Mouse (Mus musculus) mature B cell (primary cell): Measurements from ENCODE around the gene Zfp612.
"Not testable (repeated sequence)": the region's sequence is repeated elsewhere in the genome, so short reads cannot be mapped to it uniquely, and the experiment has no call there.

Experiments used
- in situ Hi-C: fragments of 300-500 bp; cut with MboI; formaldehyde crosslinking; loops from 2 replicates; pipeline ENCODE4 v1.14.3; 2019

Zfp612 gene

DNA sequence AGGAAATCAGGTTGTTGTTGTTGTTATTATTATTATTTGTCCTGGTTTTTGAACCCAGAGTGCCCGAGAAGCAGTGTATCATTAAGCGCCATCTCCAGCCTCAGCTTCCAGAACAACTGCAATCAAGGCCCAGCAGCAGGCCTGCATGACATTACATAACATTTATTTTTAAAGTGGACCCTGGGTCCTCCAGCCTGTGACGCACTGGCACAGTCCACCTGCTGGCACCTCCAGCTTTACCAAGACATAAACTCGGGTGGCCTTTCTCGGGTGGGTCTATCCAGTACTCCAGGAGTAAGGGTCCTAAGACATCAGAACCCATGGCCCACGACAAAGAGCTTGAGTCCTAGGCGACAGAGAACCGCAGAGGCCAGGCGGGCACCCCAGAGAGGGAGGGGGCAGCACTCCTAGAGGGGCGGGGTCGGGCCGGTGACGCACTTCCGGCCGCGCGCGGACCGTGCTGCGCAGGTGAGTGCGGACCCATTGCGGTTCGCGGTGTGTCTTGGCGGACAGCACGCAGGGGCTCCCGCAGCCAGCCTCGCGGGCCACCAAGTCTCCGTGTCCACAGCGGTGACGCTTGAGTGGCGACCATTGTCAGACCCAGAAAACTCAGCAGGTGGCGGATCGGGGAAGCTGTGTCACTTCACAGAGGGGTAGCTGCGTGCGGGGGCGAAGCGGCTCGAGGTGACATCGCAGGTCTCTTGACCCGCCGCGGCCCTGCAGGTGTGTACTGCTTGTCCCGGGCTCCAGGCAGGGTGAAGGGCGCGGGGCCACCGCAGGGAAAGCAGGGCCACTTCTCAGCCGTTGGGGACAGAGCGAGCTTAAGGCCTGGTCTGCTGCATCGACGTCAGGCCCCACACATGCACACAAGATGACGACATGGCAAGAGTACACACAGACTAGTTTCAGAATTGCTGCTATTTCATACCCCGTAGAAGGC is at the start of gene Zfp612:
Zfp612 (plus strand) TSS at position 465 of the 940 bp plus-strand sequence.
- in situ Hi-C loops: no loop called here

DNA sequence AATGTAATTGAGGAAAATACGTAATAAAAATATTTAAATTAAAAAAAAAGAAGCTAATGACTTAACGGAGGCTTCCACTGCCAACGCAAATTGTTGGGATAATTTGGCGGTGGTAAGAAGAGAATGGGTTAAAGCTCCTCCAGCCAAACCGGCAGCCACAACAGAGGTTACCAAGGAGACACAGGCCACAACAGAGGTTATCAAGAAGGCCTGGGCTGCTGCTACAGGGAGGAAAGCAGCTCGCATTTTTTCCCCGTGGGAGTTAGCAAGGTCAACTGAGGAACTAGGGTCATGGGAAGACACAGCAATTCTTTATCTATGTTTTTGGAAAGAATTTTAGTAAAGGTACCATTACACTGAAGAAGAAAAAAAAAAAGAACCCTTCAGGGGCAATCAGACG is 45.8 kb upstream of the Zfp612 start:
- in situ Hi-C loops: not testable (repeated sequence)

DNA sequence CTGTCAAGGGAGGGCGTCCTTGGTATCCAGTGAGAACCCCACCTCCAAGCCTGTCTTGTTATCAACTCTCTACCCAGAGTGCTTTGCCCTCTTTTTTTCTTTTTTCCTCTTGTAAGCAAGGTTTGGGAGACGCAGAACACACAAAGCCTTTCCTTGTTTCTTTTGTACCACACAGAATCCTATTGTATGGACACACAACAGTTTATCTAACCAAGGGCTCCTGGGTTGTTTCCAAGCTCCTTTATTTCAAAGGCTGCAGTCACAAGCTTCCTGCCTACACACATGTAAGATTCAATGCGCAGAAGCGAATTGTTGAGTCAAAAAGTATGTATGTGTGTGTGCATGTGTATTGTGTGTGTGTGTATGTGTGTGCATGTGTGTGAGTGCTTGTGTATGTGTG is 45.2 kb upstream of the Zfp612 start:
- in situ Hi-C loops: no loop called here

DNA sequence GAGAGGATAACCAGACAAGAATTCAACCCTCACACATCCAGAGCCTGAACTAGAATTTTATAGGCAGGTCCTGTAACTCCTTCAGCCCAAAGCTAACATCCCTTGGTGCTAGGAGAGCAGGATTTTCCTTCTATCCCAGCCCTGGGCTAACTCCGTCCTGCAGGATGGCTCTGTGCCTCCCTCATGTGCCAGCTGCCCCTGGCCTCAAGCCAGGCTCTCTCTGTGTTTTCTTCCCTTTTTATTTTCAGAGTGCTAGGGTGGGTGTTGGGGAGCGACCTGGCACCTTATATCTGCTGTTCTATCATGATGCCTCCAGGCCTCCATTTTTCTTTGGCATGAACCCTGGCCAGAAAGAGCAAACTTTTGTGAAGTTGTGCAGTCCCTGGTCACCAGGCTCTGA is 43.4 kb upstream of the Zfp612 start:
- in situ Hi-C loops: no loop called here

DNA sequence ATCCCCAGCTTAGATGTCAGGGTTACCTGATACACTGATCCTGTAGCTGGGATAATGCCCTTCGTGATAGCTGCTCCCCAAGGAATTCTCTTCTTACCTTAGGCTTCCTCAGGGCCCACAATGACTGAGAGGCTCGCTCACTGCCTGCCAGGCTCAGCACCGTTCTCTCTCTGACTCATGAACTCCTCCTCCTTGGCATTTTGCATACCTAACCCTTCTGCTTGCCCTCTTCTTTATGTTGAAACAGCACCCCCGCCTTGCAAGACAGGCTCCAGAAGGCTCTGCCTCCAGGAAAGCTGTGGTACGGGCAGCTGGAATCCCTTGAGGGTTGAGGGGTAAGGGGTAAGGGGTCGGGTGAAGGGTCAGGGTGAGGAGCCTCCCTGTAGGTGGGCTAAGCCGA is 40.3 kb upstream of the Zfp612 start:
- in situ Hi-C loops: no loop called here

DNA sequence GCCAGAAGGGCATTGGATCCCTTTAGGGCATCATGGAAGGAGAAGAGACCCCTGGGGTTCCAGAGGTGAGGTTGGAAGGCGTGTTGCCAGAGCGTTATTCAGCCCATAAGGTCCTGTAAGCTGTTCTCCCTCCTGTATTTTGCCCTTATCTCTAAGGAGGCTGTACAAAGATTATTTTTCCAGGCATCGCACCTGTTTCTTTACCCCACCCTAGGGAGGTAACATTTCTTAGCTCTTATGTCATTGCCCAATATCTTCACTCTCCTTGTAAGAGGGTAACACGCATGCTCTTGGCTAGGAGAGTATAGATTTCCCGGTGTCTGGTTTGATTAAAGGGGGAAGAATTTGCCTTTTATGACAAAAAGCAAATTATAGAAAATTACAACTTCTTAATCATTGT is 39.9 kb upstream of the Zfp612 start, which contains the start of gene Chst4:
Chst4 (minus strand) TSS at position 82 of the 400 bp plus-strand sequence.
- in situ Hi-C loops: no loop called here

DNA sequence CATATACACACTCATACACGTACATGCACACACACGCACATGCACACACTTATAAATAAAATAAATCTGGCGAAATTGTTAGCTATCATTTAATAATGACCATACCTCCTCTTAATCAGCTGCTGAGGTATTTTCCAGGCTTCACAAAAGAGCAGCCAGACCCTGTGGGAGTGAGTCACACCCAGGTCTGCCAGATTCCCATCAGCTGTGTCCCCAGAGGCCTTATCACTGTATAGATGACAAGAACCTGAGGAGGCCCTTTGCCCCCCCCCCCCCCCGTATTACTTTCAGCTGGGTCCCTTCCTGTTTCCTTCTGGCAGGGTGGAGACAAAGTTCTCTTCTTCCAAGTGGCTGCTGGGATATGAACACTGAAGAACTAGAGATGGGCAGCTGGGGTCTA is 39.0 kb upstream of the Zfp612 start:
- in situ Hi-C loops: no loop called here

DNA sequence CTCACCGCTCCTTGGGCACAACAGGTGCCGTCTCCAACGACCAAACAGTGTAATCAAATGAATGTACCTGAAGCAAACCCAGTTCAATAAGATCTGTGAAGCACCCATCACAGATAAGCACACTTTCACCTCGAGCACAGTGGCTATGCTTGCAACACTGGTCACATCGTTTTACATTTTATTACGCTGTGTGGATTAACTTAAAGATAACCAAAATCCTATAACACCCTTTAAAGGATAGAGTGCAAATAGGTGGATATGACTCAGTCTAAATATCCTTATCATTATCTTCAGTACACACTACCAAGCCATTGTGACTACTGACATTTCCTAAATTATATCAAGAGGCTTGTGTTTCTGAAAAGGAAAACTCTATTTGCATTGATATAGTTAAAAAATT is 28.3 kb upstream of the Zfp612 start:
- in situ Hi-C loops: no loop called here

DNA sequence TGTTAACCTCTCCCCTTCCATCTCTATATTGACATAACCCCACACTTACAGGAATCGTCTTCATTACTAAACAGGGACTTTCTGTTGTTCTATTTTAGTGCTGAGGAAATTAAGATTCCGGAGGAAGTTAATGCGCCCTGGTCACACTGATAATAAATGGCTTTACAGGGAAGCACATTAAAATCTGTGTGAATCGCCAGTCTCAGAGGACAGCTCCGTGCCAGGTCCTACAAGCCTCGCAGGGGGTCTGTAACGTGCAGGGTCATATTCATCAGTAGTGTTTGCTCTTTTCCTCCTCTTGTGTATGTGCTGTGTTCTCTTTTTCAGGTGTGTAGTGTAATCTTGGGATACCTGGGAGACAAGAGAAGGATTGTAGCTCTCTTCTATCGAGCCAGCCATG is 21.3 kb upstream of the Zfp612 start:
- in situ Hi-C loops: no loop called here

DNA sequence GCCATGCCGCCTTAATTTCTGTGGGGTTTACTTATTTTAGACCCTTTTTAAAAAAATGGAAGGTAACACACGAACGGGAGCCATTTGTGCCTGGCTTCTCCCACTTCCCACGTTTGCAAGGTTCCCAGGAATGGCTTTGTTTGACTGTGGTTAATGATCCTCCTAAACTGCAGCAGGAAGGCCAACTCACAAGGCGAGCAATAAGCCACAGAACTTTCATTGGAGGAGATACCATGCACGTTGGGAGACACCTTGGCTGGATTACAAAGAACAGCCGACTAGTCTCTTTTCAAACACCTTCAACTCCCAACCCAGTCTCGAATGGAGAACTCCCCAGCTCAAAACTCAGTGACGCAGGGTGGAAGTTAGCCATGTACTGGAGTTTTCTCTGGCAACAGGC is 15.4 kb upstream of the Zfp612 start:
- in situ Hi-C loops: no loop called here

DNA sequence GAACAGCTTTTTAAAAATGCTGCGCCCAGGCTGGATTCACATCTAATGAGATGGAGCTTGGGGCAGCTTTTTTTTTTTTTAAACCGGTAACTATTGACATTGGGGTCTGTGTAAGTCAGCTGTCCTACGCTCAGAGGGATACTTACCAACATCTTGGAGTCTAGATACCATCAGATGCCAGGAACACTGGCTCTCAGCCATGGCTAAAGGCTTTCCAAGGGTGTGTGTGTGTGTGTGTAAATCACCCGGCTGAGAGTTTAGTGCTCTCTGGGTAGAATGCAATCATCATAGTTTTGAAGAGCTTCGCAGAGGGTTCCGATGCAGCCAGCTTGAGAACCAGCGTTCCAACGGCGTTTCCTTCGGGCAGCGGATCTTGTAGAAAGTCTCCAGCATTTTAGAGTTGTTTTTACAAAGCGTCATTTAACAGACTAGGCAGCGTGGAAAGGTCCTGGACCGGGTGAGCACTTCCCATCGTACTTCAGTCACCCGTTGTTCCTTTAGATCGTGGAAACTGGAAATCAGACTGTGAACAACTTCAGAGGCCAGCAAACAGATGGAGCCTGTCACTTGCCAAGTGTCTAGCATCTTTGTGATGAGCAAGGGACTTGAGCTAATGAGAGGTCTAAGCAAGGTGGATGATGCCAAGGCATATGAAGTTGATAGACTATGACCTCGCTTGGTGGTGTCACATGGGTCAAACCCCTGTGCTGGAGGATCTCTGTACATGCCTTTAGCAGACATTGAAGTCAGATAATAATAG is 14.8 kb upstream of the Zfp612 start:
- in situ Hi-C loops: no loop called here

DNA sequence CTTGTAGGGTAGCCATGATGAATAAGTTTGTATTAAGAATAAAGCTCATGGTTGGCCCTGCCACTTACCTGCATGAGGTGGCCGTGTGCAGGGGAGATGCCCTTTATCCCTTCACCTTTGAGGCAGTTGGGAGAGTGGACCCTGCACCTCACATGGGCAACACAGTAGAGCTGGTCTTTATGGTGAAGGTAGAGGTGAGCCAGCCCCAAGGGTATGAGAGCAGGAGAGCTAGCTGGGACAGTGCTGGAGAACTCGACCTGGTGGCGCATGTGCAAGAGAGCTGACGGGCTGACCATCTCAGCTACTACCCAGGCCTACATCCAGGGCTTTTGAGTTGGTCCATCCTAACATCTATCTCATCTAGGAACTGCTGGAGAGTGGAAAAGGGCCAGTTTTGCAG is 13.9 kb upstream of the Zfp612 start:
- in situ Hi-C loops: no loop called here

DNA sequence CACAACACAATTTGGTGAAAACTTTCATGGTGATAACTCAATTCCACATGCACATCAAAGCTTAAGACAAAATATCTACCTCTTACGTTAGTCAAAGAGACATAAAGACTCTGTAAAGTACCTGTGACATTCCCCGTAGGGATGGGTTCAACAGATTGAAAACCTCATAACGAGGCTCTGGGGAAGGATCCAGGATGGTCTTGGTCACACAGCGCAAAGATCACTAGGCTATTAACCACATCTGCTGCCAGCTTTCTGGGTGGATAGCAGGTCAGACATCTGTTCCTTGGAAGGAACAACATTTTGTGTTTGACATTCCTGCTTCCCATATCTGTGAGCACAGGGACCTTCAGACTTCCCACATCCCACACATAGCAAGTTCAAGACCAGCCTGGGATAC is 9.8 kb upstream of the Zfp612 start:
- in situ Hi-C loops: no loop called here

DNA sequence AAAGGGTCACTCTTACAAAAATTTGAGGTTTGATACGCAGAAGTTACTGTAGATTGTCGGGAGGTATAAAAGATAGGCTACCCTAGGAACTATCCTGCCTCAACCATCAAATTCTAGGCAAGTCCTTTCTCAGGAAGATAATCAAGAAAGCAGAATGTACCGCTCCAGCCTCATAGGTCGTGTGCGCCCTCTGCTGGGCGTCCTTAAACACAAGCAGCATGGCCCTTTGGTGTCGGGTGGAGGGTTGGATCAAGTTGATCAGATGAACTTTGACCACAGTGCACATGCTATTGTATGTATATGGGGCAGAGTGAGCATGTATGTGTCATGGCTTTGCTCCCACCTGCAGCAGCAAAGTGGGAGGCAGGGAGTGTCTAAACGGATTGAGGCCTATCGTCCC is 7.9 kb upstream of the Zfp612 start:
- in situ Hi-C loops: no loop called here

DNA sequence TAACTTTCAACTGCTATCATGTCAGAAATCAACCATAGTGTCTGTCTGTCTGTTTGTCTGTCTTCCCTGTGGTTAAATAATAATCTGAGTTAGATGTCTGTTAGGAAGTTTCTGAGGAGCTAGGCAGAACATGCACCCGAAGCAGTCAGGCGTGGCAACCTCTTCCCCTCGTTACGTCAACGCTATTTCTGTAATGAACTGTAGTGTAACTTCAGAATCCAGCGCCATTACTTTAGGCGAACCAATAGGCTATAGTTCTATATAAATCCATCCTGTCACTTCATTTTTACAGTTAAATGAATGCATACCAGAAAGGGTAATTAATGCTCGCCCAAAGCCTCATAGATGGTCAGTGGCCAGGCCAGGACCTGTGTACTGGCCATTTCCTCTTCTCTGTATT is 5.0 kb upstream of the Zfp612 start:
- in situ Hi-C loops: no loop called here

DNA sequence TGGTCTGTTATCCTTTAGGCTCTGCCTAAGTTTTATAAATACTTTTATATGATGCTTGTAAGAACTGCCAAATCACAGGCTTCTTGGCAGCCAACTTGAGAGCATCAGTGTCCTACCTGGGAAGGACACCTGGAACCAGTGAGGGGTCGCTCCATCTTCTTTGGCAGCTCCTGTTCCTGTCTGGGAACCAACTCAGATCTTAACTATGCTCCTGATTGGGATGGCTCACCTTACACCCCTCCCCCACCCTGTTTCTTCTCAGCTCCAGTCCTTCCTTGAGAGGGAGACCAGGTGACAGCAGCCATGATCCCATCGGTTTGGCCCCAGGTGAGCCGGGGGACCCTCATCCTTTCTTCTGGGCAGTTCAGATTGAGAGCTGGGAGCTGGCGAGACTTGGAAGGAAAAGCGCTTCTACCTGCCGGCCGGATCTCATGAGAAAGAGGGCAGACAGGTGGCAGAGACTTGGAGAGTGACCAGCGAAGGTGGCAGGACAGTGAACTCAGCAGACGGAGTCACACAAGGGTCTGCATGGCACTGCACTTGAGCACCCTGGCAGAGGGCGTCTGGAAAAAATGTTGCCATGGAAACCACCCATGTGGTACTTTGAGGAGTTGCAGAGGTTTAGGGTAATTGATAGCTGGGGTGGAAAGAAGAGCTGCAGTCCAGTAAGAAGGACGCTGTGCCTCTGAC is 3.0 kb downstream of the Zfp612 start:
- in situ Hi-C loops: no loop called here

DNA sequence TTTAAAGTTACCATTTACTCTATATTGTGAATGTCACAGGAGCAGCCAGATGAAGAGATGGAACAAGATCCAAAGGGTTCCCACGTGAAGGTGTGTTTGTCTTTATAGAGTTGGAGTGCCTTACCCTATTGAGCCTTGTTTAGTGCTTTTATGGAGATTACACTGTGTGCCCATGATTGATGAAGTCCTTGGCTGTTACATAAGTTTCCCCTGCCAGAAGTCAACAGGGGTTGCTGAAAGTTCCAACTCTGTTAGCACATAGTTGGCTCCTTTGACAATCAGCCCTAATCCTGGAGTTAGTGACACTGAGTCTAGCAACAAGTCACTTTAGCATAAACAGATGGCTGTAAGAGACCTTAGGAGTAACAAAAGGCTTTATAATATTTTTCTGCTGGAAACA is 12.3 kb downstream of the Zfp612 start:
- in situ Hi-C loops: no loop called here

DNA sequence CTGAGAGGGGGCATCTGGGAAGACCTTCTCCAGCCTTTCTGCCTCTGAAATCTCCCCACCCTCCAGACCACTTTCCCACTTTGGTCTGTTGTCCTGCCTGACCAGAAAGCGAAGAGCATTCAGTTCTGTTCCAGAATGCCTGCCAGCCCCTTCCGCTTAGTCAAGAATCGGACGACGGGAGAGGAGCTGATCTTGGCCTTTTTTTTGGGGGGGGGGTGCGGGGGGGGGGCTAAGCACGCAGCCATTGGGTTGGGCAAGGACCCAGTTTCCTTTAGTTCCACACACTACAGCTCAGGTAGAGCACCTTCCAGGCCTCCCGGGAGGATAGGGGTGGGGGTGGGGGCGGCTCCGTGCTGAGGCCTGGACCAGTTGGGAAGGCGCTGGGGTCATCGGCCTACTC is 21.4 kb downstream of the Zfp612 start, which contains the start of gene Gm21964:
Gm21964 (plus strand) TSS at position 301 of the 400 bp plus-strand sequence.
- in situ Hi-C loops: no loop called here

DNA sequence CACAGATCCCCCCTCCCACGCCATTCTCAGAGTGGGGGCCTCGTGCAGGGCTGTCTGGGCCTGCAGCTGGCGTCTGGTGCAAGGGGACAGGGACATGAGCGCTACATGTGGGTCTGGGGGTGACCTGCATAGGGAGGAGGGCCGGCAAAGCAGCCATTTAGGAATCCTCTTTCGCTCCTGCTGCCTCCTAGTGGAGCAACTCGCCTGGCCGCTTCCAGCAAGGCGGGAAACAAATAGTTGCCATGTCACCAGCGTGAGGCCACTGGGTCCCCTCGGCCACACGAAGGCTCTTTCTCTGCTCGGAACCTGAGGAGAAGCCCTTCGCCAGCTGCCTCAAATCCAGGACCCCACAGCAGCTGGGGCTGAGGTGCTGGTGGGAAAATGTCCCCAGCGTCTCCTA is 22.1 kb downstream of the Zfp612 start:
- in situ Hi-C loops: no loop called here

DNA sequence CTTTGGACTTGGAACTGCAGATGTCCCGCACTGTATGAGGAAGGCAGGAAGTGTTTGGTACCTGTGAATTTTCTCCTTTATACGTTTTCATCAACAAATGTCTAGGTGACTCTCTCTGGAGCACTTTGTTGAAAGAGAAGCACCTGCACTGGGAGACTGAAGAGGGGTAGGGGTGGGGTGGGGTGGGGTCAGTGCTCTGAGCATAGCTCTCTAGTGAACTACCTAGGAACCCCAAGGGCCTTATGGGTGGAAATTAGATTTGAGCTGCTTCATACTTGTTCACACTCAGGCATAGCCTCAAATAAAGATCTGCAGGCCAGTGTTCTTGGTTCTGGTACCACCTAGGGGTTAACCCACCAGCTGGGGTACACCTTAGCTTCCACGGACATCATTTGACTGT is 23.1 kb downstream of the Zfp612 start, which contains the start of gene Gm17720:
Gm17720 (minus strand) TSS at position 101 of the 400 bp plus-strand sequence.
- in situ Hi-C loops: no loop called here

DNA sequence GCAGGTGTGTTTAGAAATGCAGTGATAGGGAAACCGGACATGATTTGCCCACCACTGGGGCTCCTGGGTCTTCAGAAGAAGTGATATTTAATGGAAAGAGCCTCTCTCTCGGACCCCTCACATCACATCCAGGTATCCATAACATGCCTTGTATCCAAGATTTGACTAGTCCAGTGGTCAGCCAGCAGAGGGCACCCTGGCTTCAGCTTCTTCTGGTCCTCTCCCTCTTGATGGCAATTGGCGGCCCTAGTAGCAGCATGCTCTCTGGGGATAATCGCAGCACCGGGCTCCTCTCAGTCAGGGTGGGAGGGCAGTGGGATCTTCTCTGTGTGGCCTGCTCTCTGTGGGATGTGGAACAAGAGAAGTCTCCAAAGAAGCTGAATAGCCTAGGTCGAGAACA is 40.2 kb downstream of the Zfp612 start:
- in situ Hi-C loops: no loop called here

DNA sequence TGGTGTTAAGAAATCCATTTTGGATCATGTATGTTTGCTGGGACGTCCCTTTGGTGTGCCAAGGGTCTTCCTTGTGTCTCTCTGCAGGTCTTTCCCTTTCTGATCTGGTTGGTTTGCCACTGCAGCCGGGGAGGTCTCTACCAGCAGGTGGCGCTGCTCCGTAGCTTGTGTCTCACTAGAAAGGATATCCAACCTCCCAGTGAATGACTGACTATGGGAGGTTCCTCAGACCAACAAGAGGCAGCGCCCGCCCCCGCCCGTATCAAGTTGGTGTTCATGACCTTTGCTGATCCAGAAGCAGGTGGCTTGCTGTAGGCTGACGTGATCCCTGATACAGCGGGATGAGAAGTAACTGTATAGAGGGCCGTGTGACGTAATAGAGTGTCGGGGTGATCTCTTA is 51.0 kb downstream of the Zfp612 start:
- in situ Hi-C loops: no loop called here
